ENCODE assay signal across 8 mouse cellular contexts in the genomic region with DNA sequence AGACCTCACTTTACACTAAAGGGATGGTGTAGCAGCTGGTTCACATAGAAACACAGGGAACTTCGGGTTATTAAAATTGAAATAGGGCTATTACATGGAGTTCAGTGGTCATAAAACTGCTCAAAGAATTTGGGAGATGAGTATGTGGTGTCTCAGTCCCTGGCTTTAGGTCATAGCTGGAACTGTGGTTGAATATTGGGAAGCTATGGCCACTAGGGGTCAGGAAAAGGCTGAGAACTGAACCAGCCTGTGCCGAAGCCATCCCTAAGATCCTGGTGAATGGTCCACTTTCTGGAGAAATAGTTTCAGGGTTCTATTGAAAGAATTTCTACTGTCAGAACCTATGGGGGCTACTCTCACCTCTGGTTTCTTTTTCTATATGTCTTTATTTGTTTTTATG.
A peak's percentile ranks its signal among the peaks of the same experiment; 100 is the strongest.
DNase-seq lines count a peak whose midpoint lies in the region; ATAC-seq lines count a peak whose summit lies in the region.

No protein-coding gene starts in this region.

- 0 out of 2 replicates have a peak, but pooled peaks cover 5% of the 10 kb centered on the region for H3K9me3 ChIP-seq in intestine, embryonic 14.5 days (ENCODE audit: control insufficient read depth, low read length)
- H3K9me3 ChIP-seq in intestine, embryonic 15.5 days: no peaks in the 10 kb centered on the region
- H3K9me3 ChIP-seq in midbrain, embryonic 10.5 days (replicated peaks): no peaks in the 10 kb centered on the region

- H3K4me1 ChIP-seq in intestine, embryonic 14.5 days (replicated peaks; ENCODE audit: control insufficient read depth, insufficient read depth, low read length): peaks cover 6% of the 10 kb centered on the region; the same call in 1 of the 2 replicates
- H3K4me1 ChIP-seq in intestine, embryonic 15.5 days (replicated peaks): peaks cover 3% of the 10 kb centered on the region; the same call in 1 of the 2 replicates
- peaks cover 18% of the 10 kb centered on the region for H3K4me1 ChIP-seq in midbrain, embryonic 10.5 days

- H3K27me3 ChIP-seq in intestine, embryonic 14.5 days (replicated peaks; ENCODE audit: control insufficient read depth, insufficient read depth, low read length): no peaks in the 10 kb centered on the region
- H3K27me3 ChIP-seq in intestine, embryonic 15.5 days (replicated peaks): no peaks in the 10 kb centered on the region
- no peaks in the 10 kb centered on the region for H3K27me3 ChIP-seq in midbrain, embryonic 10.5 days (ENCODE audit: low read depth, poor library complexity, severe bottlenecking)

- H3K4me3 ChIP-seq in intestine, embryonic 14.5 days (ENCODE audit: low read depth, low read length): no peak overlapping the region
- no peak overlapping the region for H3K4me3 ChIP-seq in intestine, embryonic 15.5 days (replicated peaks)
- no peak overlapping the region for H3K4me3 ChIP-seq in midbrain, embryonic 10.5 days

- ATAC-seq in intestine, embryonic 14.5 days (replicated peaks; ENCODE audit: low FRiP score, low TSS enrichment, low read depth): 0 out of 2 replicates have a peak, but pooled peaks have one; percentile 64
- ATAC-seq in intestine, embryonic 15.5 days: no peak
- ATAC-seq in megakaryocyte, adult 5-6 weeks (ENCODE audit: poor library complexity, severe bottlenecking): no peak

- peak; percentile 51 for DNase-seq in intestine, embryonic 14.5 days (ENCODE audit: low spot score)
- peak; percentile 30 for DNase-seq in ES-CJ7 (ENCODE audit: low read depth, low spot score)
- peak; percentile 73 to 82 for DNase-seq in cerebellum, postnatal 10 days
- peak; percentile 88 for DNase-seq in heart, adult 8-10 months (ENCODE audit: low spot score)
- DNase-seq in kidney, postnatal 25 days: peak; percentile 52 to 79
- DNase-seq in midbrain, embryonic 10.5 days (ENCODE audit: low spot score): peak; percentile 30

- no peak overlapping the region for H3K4me2 ChIP-seq in intestine, embryonic 14.5 days (ENCODE audit: low read length)
- no peak overlapping the region for H3K4me2 ChIP-seq in intestine, embryonic 15.5 days (replicated peaks)

- H3K36me3 ChIP-seq in intestine, embryonic 14.5 days (ENCODE audit: control insufficient read depth, insufficient read depth, low read length): no peaks in the 10 kb centered on the region
- H3K36me3 ChIP-seq in intestine, embryonic 15.5 days: no peaks in the 10 kb centered on the region
- no peaks in the 10 kb centered on the region for H3K36me3 ChIP-seq in midbrain, embryonic 10.5 days

- 17% methylated on average over 2 of the region's 2 CpGs for WGBS in intestine, embryonic 14.5 days
- 15% methylated on average over 2 of the region's 2 CpGs for WGBS in intestine, embryonic 15.5 days
- 9% methylated on average over 2 of the region's 2 CpGs for WGBS in midbrain, embryonic 10.5 days

- H3K27ac ChIP-seq in intestine, embryonic 14.5 days (ENCODE audit: low read depth): no peak overlapping the region
- H3K27ac ChIP-seq in intestine, embryonic 15.5 days: no peak overlapping the region
- no peak overlapping the region for H3K27ac ChIP-seq in midbrain, embryonic 10.5 days (replicated peaks)

- no peak overlapping the region for H3K9ac ChIP-seq in intestine, embryonic 14.5 days (ENCODE audit: low read length)
- no peak overlapping the region for H3K9ac ChIP-seq in intestine, embryonic 15.5 days

Comparison
In these comparisons a context has a peak if more than half of its experiments do, and no peak if none do; other contexts are left out.
1. DNase-seq: peak in every context shown above with its lines; median percentile 88 in heart, adult 8-10 months; 78 in cerebellum, postnatal 10 days; 66 in kidney, postnatal 25 days; 51 in intestine, embryonic 14.5 days; 30 in ES-CJ7; 30 in midbrain, embryonic 10.5 days.